Mouse (Mus musculus) forebrain, embryonic 16.5 days (tissue): ENCODE measurements around the gene Rcor1. TPM values are rescaled to one million over a fixed set of nuclear protein-coding genes. Genes with fewer than 3 reads are reported as not detected.
"Not testable (repeated sequence)": the region's sequence is repeated elsewhere in the genome, so short reads cannot be mapped to it uniquely, and the experiment has no call there.

Experiments
- ATAC-seq: fragments of 200-750 bp; cut with Nextera tagmentation; 2 replicates; pipeline ENCODE4 v1.8.0; 2017; ENCODE audit warnings: mild to moderate bottlenecking, moderate library complexity
- H3K27ac ChIP-seq: fragments of 300-500 bp; sonication (generic); 2 replicates; pipeline ENCODE4 v1.5.1; 2014; ENCODE audit warnings: low read length, control low read depth
- H3K27me3 ChIP-seq: fragments of 300-500 bp; sonication (generic); replicated peaks from 2 replicates; pipeline ENCODE4 v1.6.1; 2014; ENCODE audit warnings: low read length; ENCODE audit not compliant: control insufficient read depth, insufficient read depth
- H3K36me3 ChIP-seq: fragments of 300-500 bp; sonication (generic); 2 replicates; pipeline ENCODE4 v1.6.1; 2014; ENCODE audit not compliant: control insufficient read depth, insufficient read depth
- H3K4me1 ChIP-seq: fragments of 300-500 bp; sonication (generic); replicated peaks from 2 replicates; pipeline ENCODE4 v1.6.1; 2014; ENCODE audit warnings: low read length; ENCODE audit not compliant: control insufficient read depth, insufficient read depth
- H3K4me2 ChIP-seq: fragments of 300-500 bp; sonication (generic); 2 replicates; pipeline ENCODE4 v1.6.1; 2014; ENCODE audit warnings: mild to moderate bottlenecking, low read length, control low read depth
- H3K4me3 ChIP-seq: fragments of 300-500 bp; sonication (generic); replicated peaks from 2 replicates; pipeline ENCODE4 v1.5.1; 2014; ENCODE audit warnings: mild to moderate bottlenecking, low read length, control low read depth
- H3K9ac ChIP-seq: fragments of 300-500 bp; sonication (generic); replicated peaks from 2 replicates; pipeline ENCODE4 v1.6.1; 2014; ENCODE audit warnings: low read depth, low read length, control low read depth
- H3K9me3 ChIP-seq: fragments of 300-500 bp; sonication (generic); 2 replicates; pipeline ENCODE4 v1.6.1; 2016; ENCODE audit warnings: low read length; ENCODE audit not compliant: control insufficient read depth
- WGBS: fragments of 180-500 bp; shearing (Covaris S2); extraction: QIAGEN DNeasy Blood & Tissue Kit; methylation state at CpG from one replicate; pipeline ENCODE4 v1.1.7; 2014; 5-methylcytosine and 5-hydroxymethylcytosine counted together
- polyA plus RNA-seq: library from polyadenylated mRNA; unstranded; fragments of >200 nt; fragmentation: Nextera tagmentation; extraction: Ambion mirVana; gene quantifications from 2 replicates; pipeline ENCODE4 v1.2.1, GENCODE M21; 2015

The Rcor1 gene
- polyA plus RNA-seq, 1 experiment from 2014 or later = 7.6 TPM

DNA sequence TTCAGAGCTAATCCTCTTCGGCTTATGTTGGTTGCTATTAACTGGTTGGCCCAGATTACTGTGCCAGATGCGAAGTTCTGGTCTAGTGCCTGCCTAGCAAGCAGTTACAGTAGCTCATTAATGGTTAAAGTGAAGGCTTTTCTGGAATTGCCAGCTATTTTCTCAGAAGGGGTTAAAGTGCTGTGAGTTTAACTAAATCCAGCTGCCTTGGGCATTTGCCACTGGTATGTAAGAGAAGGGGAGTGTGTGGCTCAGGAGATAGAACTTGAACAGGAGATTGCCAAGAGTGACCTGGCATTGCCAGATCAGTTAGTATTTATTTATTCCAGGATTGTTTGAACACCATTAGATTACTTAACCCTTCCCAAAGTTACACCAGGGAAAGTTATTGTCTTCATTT is 11.1 kb downstream of the Rcor1 start:
- peaks cover 2% of the 10 kb centered on the region; the same call in 1 of the 2 replicates for H3K4me1 ChIP-seq
- H3K27ac ChIP-seq = no peak overlapping the region
- peaks cover 2% of the 10 kb centered on the region; the same call in 1 of the 2 replicates for H3K36me3 ChIP-seq
- 74% methylated on average over 2 of the region's 2 CpGs for WGBS
- no peaks in the 10 kb centered on the region for H3K27me3 ChIP-seq
- ATAC-seq = no peak
- no peak overlapping the region for H3K9ac ChIP-seq
- H3K4me3 ChIP-seq = no peak overlapping the region
- no peaks in the 10 kb centered on the region for H3K9me3 ChIP-seq
- no peak overlapping the region for H3K4me2 ChIP-seq

DNA sequence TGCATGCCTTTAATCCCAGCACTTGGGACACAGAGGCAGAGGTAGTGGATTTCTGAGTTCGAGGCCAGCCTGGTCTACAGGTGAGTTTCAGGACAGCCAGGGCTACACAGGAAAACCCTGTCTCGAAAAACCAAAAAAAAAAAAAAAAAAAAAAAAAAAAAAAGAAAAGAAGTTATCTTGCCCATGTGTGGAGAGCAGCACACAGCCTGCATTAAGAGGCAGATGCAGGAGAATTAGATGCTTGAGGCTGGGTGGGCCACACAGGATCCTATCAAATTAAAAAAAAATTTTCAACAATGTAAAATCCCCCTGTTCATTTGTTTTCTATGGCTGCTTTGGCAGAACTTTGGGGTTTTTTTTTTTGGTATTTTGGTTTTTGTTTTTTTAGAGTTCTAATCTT is 24.2 kb downstream of the Rcor1 start:
- no peaks in the 10 kb centered on the region for H3K27me3 ChIP-seq
- 93% methylated on average over 2 of the region's 2 CpGs for WGBS

DNA sequence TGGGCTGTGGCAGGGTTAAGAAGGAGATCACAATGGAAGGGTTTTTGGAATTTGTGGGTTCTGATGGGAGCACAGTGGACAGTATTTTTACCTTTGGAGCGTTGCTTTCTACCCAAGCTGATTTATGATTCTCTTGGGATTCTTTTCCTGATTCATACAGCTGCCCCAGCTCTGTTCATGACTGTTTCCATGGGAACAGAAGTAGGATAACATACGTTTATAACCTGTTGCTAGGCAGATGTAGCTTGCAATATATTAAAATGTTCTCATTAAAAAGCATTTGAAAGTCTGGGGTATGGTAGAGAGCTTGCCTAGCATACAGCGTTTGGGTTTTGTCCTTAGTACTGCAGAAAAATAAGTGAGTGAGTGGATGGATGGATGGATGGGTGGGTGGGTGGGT is 25.1 kb downstream of the Rcor1 start:
- no peak overlapping the region for H3K4me2 ChIP-seq
- no peak overlapping the region for H3K4me3 ChIP-seq
- no peak overlapping the region for H3K27ac ChIP-seq
- H3K27me3 ChIP-seq = no peaks in the 10 kb centered on the region
- H3K36me3 ChIP-seq = no peaks in the 10 kb centered on the region
- no peak overlapping the region for H3K9ac ChIP-seq
- WGBS = 80% methylated on average over 3 of the region's 3 CpGs
- H3K9me3 ChIP-seq = no peaks in the 10 kb centered on the region
- H3K4me1 ChIP-seq = no peaks in the 10 kb centered on the region
- no peak for ATAC-seq

More for the DNA sequence above, 24.2 kb downstream of the Rcor1 start:
- Histone ChIP-seq H3K9me3 (no peaks in the 10 kb centered on the region), H3K27ac (no peak overlapping the region), H3K4me2 (no peak overlapping the region), H3K36me3 (no peaks in the 10 kb centered on the region), H3K4me3 (no peak overlapping the region), H3K4me1 (no peaks in the 10 kb centered on the region), H3K9ac (no peak overlapping the region)
- ATAC-seq = no peak

DNA sequence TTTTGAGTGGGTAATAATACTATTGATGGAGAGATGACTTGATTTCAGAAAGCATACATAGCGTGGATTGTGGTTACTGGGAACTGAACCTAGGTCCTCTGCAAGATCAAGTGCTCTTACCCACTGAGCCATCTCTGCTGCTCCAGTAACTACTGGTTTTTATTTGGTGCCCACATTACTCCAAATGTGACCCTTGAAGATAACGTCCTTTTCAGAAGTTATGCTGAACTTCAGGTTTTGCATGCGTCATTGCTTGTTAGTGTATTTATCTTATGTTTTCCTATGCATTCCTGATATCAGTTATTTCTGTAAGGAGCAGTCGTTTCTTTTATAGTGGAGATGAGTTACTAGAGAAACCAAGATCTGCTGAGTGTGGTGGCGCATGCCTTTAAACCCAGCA is 26.2 kb downstream of the Rcor1 start:
- Histone ChIP-seq H3K36me3 (no peaks in the 10 kb centered on the region), H3K4me2 (no peak overlapping the region), H3K9ac (no peak overlapping the region), H3K27ac (no peak overlapping the region), H3K4me1 (no peaks in the 10 kb centered on the region), H3K27me3 (no peaks in the 10 kb centered on the region), H3K9me3 (no peaks in the 10 kb centered on the region), H3K4me3 (no peak overlapping the region)
- 95% methylated on average over 5 of the region's 5 CpGs for WGBS
- no peak for ATAC-seq

DNA sequence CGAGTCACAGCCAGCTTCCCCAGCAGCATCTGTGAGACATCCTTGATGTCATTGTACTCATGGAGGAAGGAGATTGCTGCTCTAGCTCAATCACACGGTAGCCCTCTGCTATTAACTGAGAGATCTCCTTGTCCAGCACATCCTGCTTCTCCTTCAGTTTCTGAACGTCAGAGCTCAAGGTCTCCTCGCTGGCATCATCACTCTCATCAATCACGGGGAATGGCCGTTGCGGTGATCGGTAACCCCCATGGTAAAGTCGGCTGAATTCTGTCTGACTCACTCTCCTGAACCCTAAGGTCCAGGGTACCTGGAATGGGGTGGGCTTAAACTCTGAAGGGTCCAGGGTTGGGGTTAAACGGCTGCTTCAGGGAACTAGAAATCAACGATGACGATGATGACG is 28.7 kb downstream of the Rcor1 start:
- Histone ChIP-seq H3K9me3 (no peaks in the 10 kb centered on the region), H3K27me3 (no peaks in the 10 kb centered on the region), H3K36me3 (no peaks in the 10 kb centered on the region), H3K4me1 (no peaks in the 10 kb centered on the region), H3K4me2 (no peak overlapping the region), H3K4me3 (no peak overlapping the region), H3K9ac (no peak overlapping the region), H3K27ac (no peak overlapping the region)
- 92% methylated on average over 13 of the region's 13 CpGs for WGBS
- ATAC-seq = no peak

DNA sequence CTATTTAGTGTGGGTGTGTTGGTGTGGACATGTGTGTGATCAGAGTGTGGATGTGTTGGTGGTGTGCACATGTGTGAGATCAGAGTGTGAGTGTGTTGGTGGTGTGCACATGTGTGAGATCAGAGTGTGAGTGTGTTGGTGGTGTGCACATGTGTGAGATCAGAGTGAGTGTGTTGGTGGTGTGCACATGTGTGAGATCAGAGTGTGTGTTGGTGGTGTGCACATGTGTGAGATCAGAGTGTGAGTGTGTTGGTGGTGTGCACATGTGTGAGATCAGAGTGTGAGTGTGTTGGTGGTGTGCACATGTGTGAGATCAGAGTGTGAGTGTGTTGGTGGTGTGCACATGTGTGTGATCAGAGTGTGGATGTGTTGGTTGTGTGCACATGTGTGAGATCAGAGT is 30.1 kb downstream of the Rcor1 start:
- H3K27ac ChIP-seq, H3K4me2 ChIP-seq, H3K36me3 ChIP-seq, H3K9me3 ChIP-seq, H3K9ac ChIP-seq, H3K4me1 ChIP-seq, H3K27me3 ChIP-seq, H3K4me3 ChIP-seq, ATAC-seq: not testable (repeated sequence)

DNA sequence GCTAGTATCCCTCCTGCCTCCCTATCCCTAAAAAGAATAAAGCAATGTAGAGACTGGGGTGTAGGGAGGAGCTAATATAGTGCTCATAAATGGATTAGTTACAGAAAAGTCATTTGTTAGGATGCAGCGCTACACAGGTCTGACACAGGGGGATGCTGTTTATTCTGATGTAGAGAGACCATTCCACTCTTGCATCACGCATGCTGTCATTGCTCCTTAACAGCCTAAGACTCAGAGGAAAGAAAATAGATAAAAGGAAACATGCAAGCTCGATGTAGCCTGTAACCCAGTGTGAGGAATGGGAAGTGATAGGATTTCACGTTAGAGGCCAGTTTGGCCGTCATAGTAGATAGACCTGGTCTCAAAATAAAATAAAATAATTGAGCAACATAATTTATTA is 31.9 kb downstream of the Rcor1 start:
- Histone ChIP-seq H3K27ac (no peak overlapping the region), H3K4me3 (no peak overlapping the region), H3K4me2 (no peak overlapping the region), H3K36me3 (no peaks in the 10 kb centered on the region), H3K9me3 (no peaks in the 10 kb centered on the region), H3K27me3 (no peaks in the 10 kb centered on the region), H3K9ac (no peak overlapping the region), H3K4me1 (no peaks in the 10 kb centered on the region)
- ATAC-seq = no peak
- WGBS = 86% methylated on average over 5 of the region's 5 CpGs

DNA sequence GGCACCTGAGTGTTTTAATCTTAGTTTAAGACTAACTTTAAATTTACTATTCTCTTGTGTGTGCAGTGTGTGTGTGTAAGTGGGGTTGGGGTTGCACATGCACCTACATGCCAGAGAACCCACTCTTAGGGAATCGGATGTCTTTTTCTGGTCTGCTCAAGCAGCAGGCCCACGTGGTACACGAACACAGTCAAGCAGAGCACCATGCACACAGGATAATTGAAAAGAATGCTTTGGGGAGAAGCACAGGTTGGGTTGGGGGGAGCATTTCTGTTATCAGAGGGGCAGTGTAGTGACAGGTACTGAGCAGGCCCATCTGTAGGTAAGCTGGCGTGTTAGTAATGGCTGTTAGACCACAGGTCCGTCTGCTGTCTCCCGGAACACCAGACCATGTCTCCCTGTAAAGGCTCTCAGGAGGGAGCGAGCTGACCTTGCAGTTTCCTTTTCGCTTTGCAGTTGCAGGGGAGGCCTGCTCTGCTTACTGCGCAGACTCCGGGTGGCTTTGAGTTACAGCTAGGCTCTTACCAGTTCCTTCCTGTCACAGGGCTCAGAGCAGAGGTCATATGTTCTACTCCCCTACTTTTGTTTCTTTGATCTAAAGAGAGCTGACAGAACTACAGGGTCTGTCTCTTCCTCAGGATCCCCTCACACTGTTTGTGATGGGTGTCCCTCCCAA is 32.5 kb downstream of the Rcor1 start:
- no peaks in the 10 kb centered on the region for H3K36me3 ChIP-seq
- no peak overlapping the region for H3K4me2 ChIP-seq
- H3K27me3 ChIP-seq = no peaks in the 10 kb centered on the region
- H3K27ac ChIP-seq = no peak overlapping the region; the same call in 1 of the 2 replicates
- H3K4me1 ChIP-seq = no peaks in the 10 kb centered on the region
- no peak overlapping the region for H3K4me3 ChIP-seq
- H3K9me3 ChIP-seq = no peaks in the 10 kb centered on the region
- WGBS = 86% methylated on average over 10 of the region's 10 CpGs
- no peak overlapping the region for H3K9ac ChIP-seq
- ATAC-seq = no peak

DNA sequence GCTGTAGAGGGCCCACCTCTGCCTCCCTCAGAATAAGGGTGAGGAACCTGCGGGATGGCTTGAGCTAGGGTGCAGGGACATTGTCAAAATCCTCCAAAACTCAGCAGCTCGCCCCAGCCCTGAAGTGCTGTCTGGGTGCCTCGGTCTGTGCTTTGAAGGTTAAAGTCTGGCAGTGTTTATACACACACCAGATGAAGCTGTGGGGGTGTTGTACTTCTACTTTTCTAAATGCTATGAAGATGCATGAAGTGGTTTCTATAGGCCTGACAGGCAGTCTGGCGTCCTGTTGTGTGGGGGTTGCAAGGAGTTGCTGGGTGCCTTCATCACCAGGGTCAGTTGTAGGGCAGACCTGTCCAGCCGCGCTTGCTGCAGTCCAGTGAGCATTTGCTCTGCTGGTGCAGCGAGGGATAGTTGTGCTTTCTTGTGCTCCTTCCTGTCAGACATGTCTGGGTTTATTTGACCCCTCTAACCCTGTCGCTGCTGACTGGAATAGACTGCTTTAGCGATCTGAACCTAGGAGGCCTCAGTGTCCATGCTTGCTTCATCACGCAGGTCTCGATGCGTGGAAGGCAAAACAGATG is 37.3 kb downstream of the Rcor1 start:
- Histone ChIP-seq H3K9me3 (no peaks in the 10 kb centered on the region), H3K4me3 (no peak overlapping the region), H3K4me2 (no peak overlapping the region), H3K27me3 (no peaks in the 10 kb centered on the region), H3K9ac (no peak overlapping the region), H3K4me1 (no peaks in the 10 kb centered on the region), H3K27ac (no peak overlapping the region), H3K36me3 (no peaks in the 10 kb centered on the region)
- no peak for ATAC-seq
- WGBS = 88% methylated on average over 12 of the region's 12 CpGs

DNA sequence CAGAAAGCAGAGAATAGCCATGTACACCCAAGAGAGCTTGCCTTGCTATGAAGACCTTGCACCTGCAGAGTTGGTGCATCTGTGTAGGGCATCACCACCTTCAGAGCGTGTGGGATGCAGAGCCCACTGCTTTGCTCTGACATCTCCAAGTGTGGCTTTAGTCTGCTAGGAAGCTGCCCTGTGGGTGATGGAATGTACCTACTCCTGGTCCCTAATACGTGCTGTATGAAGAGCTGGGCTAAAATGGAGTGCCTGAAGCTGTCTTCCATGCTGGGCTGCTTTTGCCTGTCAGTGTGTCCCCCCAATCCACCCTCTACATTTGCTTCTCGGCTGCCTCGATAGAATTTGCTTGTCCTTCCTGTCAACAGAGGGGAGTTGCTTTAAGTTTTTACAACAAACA is 46.4 kb downstream of the Rcor1 start:
- Histone ChIP-seq H3K4me3 (no peak overlapping the region), H3K4me2 (no peak overlapping the region), H3K4me1 (peaks cover 8% of the 10 kb centered on the region), H3K27me3 (no peaks in the 10 kb centered on the region), H3K9ac (no peak overlapping the region), H3K36me3 (peaks cover 4% of the 10 kb centered on the region; the same call in 1 of the 2 replicates), H3K9me3 (no peaks in the 10 kb centered on the region), H3K27ac (no peak overlapping the region)
- WGBS = 85% methylated on average over 4 of the region's 4 CpGs
- no peak for ATAC-seq
